Mouse (Mus musculus) heart, postnatal 0 days (tissue): ENCODE measurements around the gene Gchfr.

Experiments used
- CTCF ChIP-seq: IDR thresholded peaks from 2 replicates; pipeline ENCODE4 v1.5.1; 2016; ENCODE audit warnings: antibody characterized with exemption, control low read depth, low read depth
- EP300 ChIP-seq: IDR thresholded peaks from 2 replicates; pipeline ENCODE4 v1.6.1; 2016; ENCODE audit warnings: antibody characterized with exemption, low read depth

DNA sequence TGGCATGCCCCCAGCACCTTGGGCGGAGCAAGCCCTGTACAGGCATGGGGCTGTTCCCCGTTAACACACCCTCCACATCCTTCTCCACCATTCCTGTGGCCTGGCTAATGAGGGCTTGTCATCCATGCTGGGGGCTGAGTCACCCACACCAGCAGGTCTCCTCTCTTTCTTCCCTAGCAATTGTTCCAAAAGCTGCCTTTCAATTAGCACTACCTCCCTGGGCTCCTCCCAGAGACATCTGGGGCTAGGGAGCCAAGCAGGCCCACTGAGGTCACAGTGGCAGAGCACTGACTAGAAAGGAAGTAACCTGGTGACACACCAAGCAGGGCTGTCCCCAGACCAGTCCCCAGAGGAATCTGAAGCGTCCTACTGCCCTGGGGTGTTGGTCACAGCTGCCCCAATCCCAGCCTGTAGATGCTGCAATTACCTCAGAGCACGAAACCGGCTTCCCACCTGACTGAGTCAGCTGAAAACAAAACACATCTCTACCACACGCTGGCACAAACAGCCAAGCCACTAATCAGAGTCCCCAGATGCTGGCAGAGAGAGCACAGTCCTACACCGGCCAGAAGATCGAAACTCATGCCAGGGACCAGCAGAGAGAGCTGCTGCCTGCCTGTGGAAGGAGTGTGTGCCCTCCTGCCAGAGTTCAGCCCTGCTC, 6.5 kb downstream of the Gchfr start, which contains the start of gene Gm14137:
- no peak for TF ChIP-seq CTCF
- TF ChIP-seq EP300, result no peak
